Mouse (Mus musculus) bone marrow, adult 2 months (tissue): ENCODE measurements around the gene Tomm40. TPM values are rescaled to one million over a fixed set of nuclear protein-coding genes. Genes with fewer than 3 reads are reported as not detected.

Source experiments
- H3K27ac ChIP-seq: fragments of 200-500 bp; 2 replicates; pipeline ENCODE4 v1.5.1; 2012; ENCODE audit warnings: low read depth, mild to moderate bottlenecking, control low read depth, inconsistent platforms, low read length; ENCODE audit not compliant: control insufficient read depth, poor library complexity, insufficient read depth
- H3K4me1 ChIP-seq: fragments of 200-500 bp; 2 replicates; pipeline ENCODE4 v1.6.1; 2011; ENCODE audit warnings: low read length; ENCODE audit not compliant: control insufficient read depth, insufficient read depth
- H3K4me3 ChIP-seq: fragments of 200-500 bp; replicated peaks from 2 replicates; pipeline ENCODE3; 2011; ENCODE audit warnings: mild to moderate bottlenecking, low read depth, low read length, control low read depth; ENCODE audit not compliant: control insufficient read depth
- CTCF ChIP-seq: fragments of 200-500 bp; IDR thresholded peaks from 2 replicates; pipeline ENCODE4 v1.5.1; 2011; ENCODE audit warnings: low read length, control low read depth; ENCODE audit not compliant: control insufficient read depth, insufficient read depth
- POLR2A ChIP-seq: fragments of 200-500 bp; IDR thresholded peaks from 2 replicates; pipeline ENCODE4 v1.6.1; 2011; ENCODE audit warnings: low read depth, mild to moderate bottlenecking, control low read depth, low read length, borderline replicate concordance; ENCODE audit not compliant: control insufficient read depth
- WGBS: fragments of 180-500 bp; shearing (Covaris S2); methylation state at CpG from one replicate; pipeline ENCODE4 v1.1.7; 2018; 5-methylcytosine and 5-hydroxymethylcytosine counted together
- polyA plus RNA-seq: library from polyadenylated mRNA; stranded (reverse); fragments of >200 nt; gene quantifications from 2 replicates; pipeline ENCODE4 v1.2.4, GENCODE M21; 2011; ENCODE audit warnings: low replicate concordance; ENCODE audit not compliant: missing spikeins, insufficient read depth, insufficient read length

The Tomm40 gene
- polyA plus RNA-seq = 19.2 and 19.3 TPM in 2 replicates

- Histone ChIP-seq H3K4me1 (no peaks in the 10 kb centered on the region; the same call in none of the 2 replicates), H3K4me3 (peak within 1 kb of the TSS; percentile 82), H3K27ac (peak within 1 kb of the TSS; percentile 87)
- under 1% methylated on average over 58 of the region's 59 CpGs for WGBS
- peak; percentile 79; the same call in 1 of the 2 replicates for TF ChIP-seq POLR2A
- 0 out of 2 replicates have a peak, but pooled peaks have one; percentile 18 for TF ChIP-seq CTCF
These were observed at the start of gene Tomm40 for GRCm38 (mm10) chr7:19715239-19716054. Gene Tomm40, minus strand, starts transcription at chr7:19715438.

- Histone ChIP-seq H3K4me1 (no peaks in the 10 kb centered on the region), H3K4me3 (no peak overlapping the region), H3K27ac (no peak overlapping the region)
- WGBS = 71% methylated on average over 9 of the region's 9 CpGs
- no peak for TF ChIP-seq CTCF
- no peak for TF ChIP-seq POLR2A
These were observed 49.3 kb upstream of the Tomm40 start for GRCm38 (mm10) chr7:19764581-19764980.

- Histone ChIP-seq H3K4me3 (no peak overlapping the region), H3K27ac (no peak overlapping the region), H3K4me1 (no peaks in the 10 kb centered on the region)
- no peak for TF ChIP-seq CTCF
- no peak for TF ChIP-seq POLR2A
- 71% methylated on average over 13 of the region's 13 CpGs for WGBS
These were observed 48.7 kb upstream of the Tomm40 start for GRCm38 (mm10) chr7:19763829-19764477.

GRCm38 (mm10) chr7:19762283-19762682, 47.0 kb upstream of the Tomm40 start:
- H3K4me3 ChIP-seq = no peak overlapping the region
- 86% methylated on average over 11 of the region's 11 CpGs for WGBS
- TF ChIP-seq POLR2A (no peak), CTCF (no peak)
- no peak overlapping the region for H3K27ac ChIP-seq
- no peaks in the 10 kb centered on the region for H3K4me1 ChIP-seq

- no peak for TF ChIP-seq POLR2A
- TF ChIP-seq CTCF = no peak
- 83% methylated on average over 13 of the region's 13 CpGs for WGBS
- Histone ChIP-seq H3K27ac (no peak overlapping the region), H3K4me1 (no peaks in the 10 kb centered on the region), H3K4me3 (no peak overlapping the region)
These were observed 44.8 kb upstream of the Tomm40 start for GRCm38 (mm10) chr7:19760021-19760420.

- Histone ChIP-seq H3K27ac (no peak overlapping the region), H3K4me3 (no peak overlapping the region), H3K4me1 (no peaks in the 10 kb centered on the region)
- TF ChIP-seq POLR2A = no peak
- no peak for TF ChIP-seq CTCF
- WGBS = 87% methylated on average over 13 of the region's 13 CpGs
These were observed 43.4 kb upstream of the Tomm40 start for GRCm38 (mm10) chr7:19758623-19759022.

- 24% methylated on average over 24 of the region's 24 CpGs for whole genome bisulfite sequencing
- TF ChIP-seq CTCF = no peak
- no peak for TF ChIP-seq POLR2A
- Histone ChIP-seq H3K27ac (no peak overlapping the region), H3K4me1 (no peaks in the 10 kb centered on the region), H3K4me3 (no peak overlapping the region)
These were observed 40.9 kb upstream of the Tomm40 start for GRCm38 (mm10) chr7:19755851-19756786.

GRCm38 (mm10) chr7:19755008-19755407, 39.8 kb upstream of the Tomm40 start:
- 79% methylated on average over 2 of the region's 2 CpGs for WGBS

More at GRCm38 (mm10) chr7:19755008-19755407, 39.8 kb upstream of the Tomm40 start:
- H3K4me1 ChIP-seq = no peaks in the 10 kb centered on the region
- no peak for TF ChIP-seq CTCF
- no peak for TF ChIP-seq POLR2A
- H3K4me3 ChIP-seq = no peak overlapping the region
- no peak overlapping the region for H3K27ac ChIP-seq
